ENCODE assay signal across 8 mouse cellular contexts in the genomic region with DNA sequence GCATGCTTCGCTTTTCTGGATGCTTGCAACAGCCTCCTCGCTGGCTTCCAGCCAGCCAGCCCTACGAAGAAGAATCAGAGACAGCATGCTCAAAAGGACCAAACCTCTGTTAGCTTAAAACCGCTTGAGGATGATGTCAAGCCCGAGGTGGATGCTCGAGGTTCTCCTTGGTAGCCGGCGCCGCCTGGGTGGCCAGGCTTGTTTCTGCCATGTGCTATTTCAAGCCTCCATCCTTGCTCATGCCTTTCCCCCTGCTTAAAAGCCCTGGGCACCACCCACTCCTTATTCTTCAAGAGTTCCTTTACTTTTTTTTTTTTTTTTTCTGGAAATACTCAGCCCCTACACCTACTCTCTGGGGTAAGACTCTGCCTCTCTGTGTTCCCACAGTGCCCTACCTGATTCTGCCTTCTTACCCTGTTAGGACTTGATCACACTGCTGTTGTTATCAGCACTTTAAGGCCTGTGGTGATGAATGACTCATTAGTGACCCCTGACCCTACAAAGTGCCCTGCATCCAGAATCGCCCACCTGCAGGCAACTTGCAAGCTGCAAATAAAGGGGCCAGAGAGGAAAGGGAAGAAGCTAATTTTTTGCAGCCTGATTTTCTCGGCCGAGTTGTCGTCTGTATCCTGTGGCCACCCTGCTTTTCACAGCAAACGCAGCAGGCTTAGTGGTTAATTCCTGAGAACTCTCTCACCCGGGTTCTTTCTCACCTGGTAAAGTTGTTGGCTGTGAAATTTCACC. TPM values are rescaled to one million over a fixed set of nuclear protein-coding genes. Genes with fewer than 3 reads are reported as not detected.
DNase-seq lines count a peak whose midpoint lies in the region; ATAC-seq and TF ChIP-seq lines count a peak whose summit lies in the region.

No protein-coding gene starts in this region.

- no peak overlapping the region for H3K9ac ChIP-seq in kidney, embryonic 15.5 days
- H3K9ac ChIP-seq in stomach, embryonic 15.5 days, result no peak overlapping the region

- no peaks in the 10 kb centered on the region for H3K9me3 ChIP-seq in kidney, embryonic 15.5 days (replicated peaks)
- H3K9me3 ChIP-seq in stomach, embryonic 15.5 days, result no peaks in the 10 kb centered on the region

- no peak overlapping the region for H3K4me3 ChIP-seq in kidney, adult 2 months (ENCODE audit: insufficient read depth, low read depth, low read length)
- peak overlapping the region; percentile 34; the same call in 1 of the 2 replicates for H3K4me3 ChIP-seq in brown adipose tissue, adult 24 weeks (ENCODE audit: insufficient read depth, low read depth, low read length)
- H3K4me3 ChIP-seq in kidney, embryonic 15.5 days (replicated peaks), result peak overlapping the region; percentile 33
- H3K4me3 ChIP-seq in stomach, embryonic 15.5 days (replicated peaks), result peak overlapping the region; percentile 8; the same call in 1 of the 2 replicates

- TF ChIP-seq CTCF in kidney, adult 2 months (conservative IDR thresholded peaks at IDR 0.05; ENCODE audit: insufficient read depth, insufficient read length, low read depth, low read length), result no peak

- H3K27ac ChIP-seq in kidney, adult 2 months (ENCODE audit: insufficient read depth, low read depth, low read length), result no peak overlapping the region
- no peak overlapping the region for H3K27ac ChIP-seq in brown adipose tissue, adult 24 weeks (replicated peaks; ENCODE audit: low read depth, low read length)
- peak overlapping the region; percentile 33; the same call in 1 of the 2 replicates for H3K27ac ChIP-seq in kidney, embryonic 15.5 days
- H3K27ac ChIP-seq in stomach, embryonic 15.5 days, result no peak overlapping the region

- DNase-seq in kidney, adult 2 months, result peak; percentile 34
- no peak for DNase-seq in kidney, adult 9 months
- peak; percentile 48 for DNase-seq in forelimb bud, embryonic 11.5 days (ENCODE audit: low read depth, low spot score)
- peak; percentile 19 for DNase-seq in lung, postnatal 36 days
- no peak for DNase-seq in gastrocnemius, postnatal 25 days

- H3K27me3 ChIP-seq in kidney, adult 2 months (replicated peaks; ENCODE audit: control insufficient read depth, insufficient read depth, low read length), result no peaks in the 10 kb centered on the region
- 0 out of 2 replicates have a peak, but pooled peaks cover 5% of the 10 kb centered on the region for H3K27me3 ChIP-seq in kidney, embryonic 15.5 days
- H3K27me3 ChIP-seq in stomach, embryonic 15.5 days (replicated peaks), result no peaks in the 10 kb centered on the region

- 0 out of 2 replicates have a peak, but pooled peaks have one; percentile 54 for ATAC-seq in kidney, embryonic 15.5 days (replicated peaks; ENCODE audit: low FRiP score)
- no peak for ATAC-seq in stomach, embryonic 15.5 days (ENCODE audit: insufficient read depth, low FRiP score, low read depth)

- peaks cover 3% of the 10 kb centered on the region; the same call in 1 of the 2 replicates for H3K4me1 ChIP-seq in kidney, adult 2 months (ENCODE audit: control insufficient read depth, insufficient read depth, low read length)
- no peaks in the 10 kb centered on the region for H3K4me1 ChIP-seq in brown adipose tissue, adult 24 weeks (ENCODE audit: control insufficient read depth, insufficient read depth, insufficient read length, low read length)
- H3K4me1 ChIP-seq in kidney, embryonic 15.5 days, result peaks cover 50% of the 10 kb centered on the region
- H3K4me1 ChIP-seq in stomach, embryonic 15.5 days, result peaks cover 13% of the 10 kb centered on the region; the same call in 1 of the 2 replicates

- WGBS in kidney, adult 2 months, result 36% methylated on average over 15 of the region's 15 CpGs
- 7% methylated on average over 15 of the region's 15 CpGs for WGBS in kidney, embryonic 15.5 days
- whole genome bisulfite sequencing in stomach, embryonic 15.5 days, result 18% methylated on average over 15 of the region's 15 CpGs

- peak overlapping the region; percentile 59 for H3K4me2 ChIP-seq in kidney, embryonic 15.5 days
- H3K4me2 ChIP-seq in stomach, embryonic 15.5 days, result peak overlapping the region; percentile 38

- no peak for TF ChIP-seq POLR2A in kidney, adult 2 months (IDR thresholded peaks at IDR 0.05; ENCODE audit: low read depth, low read length)

- H3K36me3 ChIP-seq in kidney, adult 2 months (ENCODE audit: control insufficient read depth, insufficient read depth, low read length), result no peaks in the 10 kb centered on the region
- no peaks in the 10 kb centered on the region for H3K36me3 ChIP-seq in kidney, embryonic 15.5 days
- H3K36me3 ChIP-seq in stomach, embryonic 15.5 days, result no peaks in the 10 kb centered on the region

RNA-seq across cellular contexts. Expression of gene Optc, which starts 52.4 kb away (rescaled TPM):
- 0.48 and 1.5 TPM in 2 replicates for polyA plus RNA-seq in kidney, adult 2 months (2012; rRNA removed)
- not detected in 2 replicates for polyA plus RNA-seq in brown adipose tissue, adult 24 weeks (2012; ENCODE audit: insufficient read depth, insufficient read length, missing spikeins)
- 0.27 and 0.56 TPM in 2 replicates for polyA plus RNA-seq in kidney, embryonic 15.5 days (2015; fragmentation: Nextera tagmentation; extraction: Ambion mirVana)
- 1.7 and 1.8 TPM in 2 replicates for polyA plus RNA-seq in stomach, embryonic 15.5 days (2015; fragmentation: Nextera tagmentation; extraction: Ambion mirVana)
- total RNA-seq in gastrocnemius, postnatal 25 days (2021), result under 1 TPM in 1 of 2 experiments, not detected in 1; 0.75 TPM

RNA-seq across cellular contexts. Expression of gene Atp2b4, which starts 54.6 kb away (rescaled TPM):
- 4.9 and 6.1 TPM in 2 replicates for polyA plus RNA-seq in kidney, adult 2 months (2012; rRNA removed)
- 7.3 and 9.6 TPM in 2 replicates for polyA plus RNA-seq in brown adipose tissue, adult 24 weeks (2012; ENCODE audit: insufficient read depth, insufficient read length, missing spikeins)
- polyA plus RNA-seq in kidney, embryonic 15.5 days (2015; fragmentation: Nextera tagmentation; extraction: Ambion mirVana), result 7.2 and 8.5 TPM in 2 replicates
- 21.5 and 22.0 TPM in 2 replicates for polyA plus RNA-seq in stomach, embryonic 15.5 days (2015; fragmentation: Nextera tagmentation; extraction: Ambion mirVana)
- total RNA-seq in gastrocnemius, postnatal 25 days (2021), result 10 to 100 TPM; 12.0 to 17.2 TPM

Comparison
In these comparisons a context has a peak if more than half of its experiments do, and no peak if none do; other contexts are left out.
1. DNase-seq: peak in kidney, adult 2 months (single experiment), forelimb bud, embryonic 11.5 days (single experiment) and lung, postnatal 36 days (single experiment); none in kidney, adult 9 months (single experiment) and gastrocnemius, postnatal 25 days (single experiment).